Mouse (Mus musculus) heart, embryonic 13.5 days (tissue): Measurements from ENCODE around the gene Jade2. TPM values are rescaled to one million over a fixed set of nuclear protein-coding genes. Genes with fewer than 3 reads are reported as not detected.
"Not testable (repeated sequence)": the region's sequence is repeated elsewhere in the genome, so short reads cannot be mapped to it uniquely, and the experiment has no call there.

Experiments
- ATAC-seq: fragments of 200-750 bp; cut with Nextera tagmentation; 2 replicates; pipeline ENCODE4 v1.8.0; 2017; ENCODE audit warnings: moderate TSS enrichment; ENCODE audit not compliant: insufficient number of reproducible peaks, low FRiP score, low TSS enrichment; ENCODE audit errors: extremely low read depth
- H3K27ac ChIP-seq: fragments of 300-500 bp; sonication (generic); replicated peaks from 2 replicates; pipeline ENCODE4 v1.5.1; 2015; ENCODE audit warnings: moderate library complexity, mild to moderate bottlenecking, inconsistent platforms
- H3K27me3 ChIP-seq: fragments of 300-500 bp; sonication (generic); replicated peaks from 2 replicates; pipeline ENCODE4 v1.6.1; 2015; ENCODE audit warnings: mild to moderate bottlenecking, inconsistent platforms
- H3K36me3 ChIP-seq: fragments of 300-500 bp; sonication (generic); 2 replicates; pipeline ENCODE4 v1.6.1; 2015; ENCODE audit warnings: mild to moderate bottlenecking, inconsistent platforms
- H3K4me1 ChIP-seq: fragments of 300-500 bp; sonication (generic); 2 replicates; pipeline ENCODE4 v1.6.1; 2015; ENCODE audit warnings: inconsistent platforms
- H3K4me2 ChIP-seq: fragments of 300-500 bp; sonication (generic); 2 replicates; pipeline ENCODE4 v1.6.1; 2015; ENCODE audit warnings: inconsistent platforms, mild to moderate bottlenecking, moderate library complexity
- H3K4me3 ChIP-seq: fragments of 300-500 bp; sonication (generic); 2 replicates; pipeline ENCODE4 v1.5.1; 2015; ENCODE audit warnings: moderate library complexity, mild to moderate bottlenecking, inconsistent platforms
- H3K9ac ChIP-seq: fragments of 300-500 bp; sonication (generic); 2 replicates; pipeline ENCODE4 v1.6.1; 2015; ENCODE audit warnings: inconsistent platforms, mild to moderate bottlenecking, moderate library complexity
- H3K9me3 ChIP-seq: fragments of 300-500 bp; sonication (generic); 2 replicates; pipeline ENCODE4 v1.6.1; 2016; ENCODE audit warnings: inconsistent platforms
- WGBS: fragments of 180-500 bp; shearing (Covaris S2); methylation state at CpG from one replicate; pipeline ENCODE4 v1.1.7; 2015; ENCODE audit warnings: mixed read lengths; 5-methylcytosine and 5-hydroxymethylcytosine counted together
- polyA plus RNA-seq: library from polyadenylated mRNA; unstranded; fragments of >200 nt; fragmentation: Nextera tagmentation; extraction: Ambion mirVana; gene quantifications from 2 replicates; pipeline ENCODE4 v1.2.1, GENCODE M21; 2015

Jade2 gene
- polyA plus RNA-seq, 1 experiment from 2014 or later = 0.78 TPM

- H3K9ac ChIP-seq = no peak overlapping the region
- no peaks in the 10 kb centered on the region for H3K4me1 ChIP-seq
- no peak overlapping the region for H3K27ac ChIP-seq
- ATAC-seq = no peak
- no peaks in the 10 kb centered on the region for H3K36me3 ChIP-seq
- H3K4me3 ChIP-seq = no peak overlapping the region
- WGBS = 82% methylated on average over 4 of the region's 4 CpGs
- H3K27me3 ChIP-seq = no peaks in the 10 kb centered on the region
- H3K4me2 ChIP-seq = no peak overlapping the region
- no peaks in the 10 kb centered on the region for H3K9me3 ChIP-seq
Measured at GRCm38 (mm10) chr11:51811230-51811629, 46.2 kb downstream of the Jade2 start.

GRCm38 (mm10) chr11:51809632-51810224 is 47.7 kb downstream of the Jade2 start:
- 56% methylated on average over 6 of the region's 6 CpGs for WGBS
- no peaks in the 10 kb centered on the region for H3K36me3 ChIP-seq
- ATAC-seq = no peak
- H3K4me3 ChIP-seq = no peak overlapping the region
- H3K9me3 ChIP-seq = no peaks in the 10 kb centered on the region
- H3K4me2 ChIP-seq = no peak overlapping the region
- H3K27me3 ChIP-seq = no peaks in the 10 kb centered on the region
- H3K9ac ChIP-seq = no peak overlapping the region
- peaks cover 4% of the 10 kb centered on the region; the same call in 1 of the 2 replicates for H3K4me1 ChIP-seq
- no peak overlapping the region for H3K27ac ChIP-seq

GRCm38 (mm10) chr11:51807108-51807879 is 50.2 kb downstream of the Jade2 start:
- no peak overlapping the region for H3K27ac ChIP-seq
- no peak for ATAC-seq

GRCm38 (mm10) chr11:51805221-51805981 is 52.1 kb downstream of the Jade2 start:
- H3K27ac ChIP-seq = 0 out of 2 replicates have a peak overlapping the region, but pooled peaks have one; percentile 20
- 16% methylated on average over 17 of the region's 17 CpGs for WGBS
- no peaks in the 10 kb centered on the region for H3K36me3 ChIP-seq
- H3K9me3 ChIP-seq = no peaks in the 10 kb centered on the region
- H3K4me1 ChIP-seq = peaks cover 13% of the 10 kb centered on the region
- no peak for ATAC-seq
- peak overlapping the region; percentile 63 for H3K4me3 ChIP-seq
- H3K4me2 ChIP-seq = peak overlapping the region; percentile 80
- peak overlapping the region; percentile 75 for H3K9ac ChIP-seq
- H3K27me3 ChIP-seq = no peaks in the 10 kb centered on the region

More at GRCm38 (mm10) chr11:51807108-51807879, 50.2 kb downstream of the Jade2 start:
- WGBS = 49% methylated on average over 13 of the region's 13 CpGs
- no peak overlapping the region for H3K4me3 ChIP-seq
- H3K4me1 ChIP-seq = peaks cover 4% of the 10 kb centered on the region; the same call in 1 of the 2 replicates
- no peaks in the 10 kb centered on the region for H3K9me3 ChIP-seq
- no peak overlapping the region for H3K9ac ChIP-seq
- no peak overlapping the region for H3K4me2 ChIP-seq
- H3K27me3 ChIP-seq = no peaks in the 10 kb centered on the region
- no peaks in the 10 kb centered on the region for H3K36me3 ChIP-seq

GRCm38 (mm10) chr11:51800634-51801325 is 56.7 kb downstream of the Jade2 start:
- H3K9me3 ChIP-seq = no peaks in the 10 kb centered on the region
- H3K4me2 ChIP-seq = peak overlapping the region; percentile 59
- peak overlapping the region; percentile 18; the same call in 1 of the 2 replicates for H3K4me3 ChIP-seq
- H3K36me3 ChIP-seq = no peaks in the 10 kb centered on the region
- H3K27me3 ChIP-seq = no peaks in the 10 kb centered on the region
- no peak for ATAC-seq
- peak overlapping the region; percentile 89 for H3K27ac ChIP-seq
- H3K9ac ChIP-seq = peak overlapping the region; percentile 74
- 21% methylated on average over 8 of the region's 8 CpGs for WGBS
- H3K4me1 ChIP-seq = peaks cover 20% of the 10 kb centered on the region

- no peak for ATAC-seq
- H3K36me3 ChIP-seq = peaks cover 16% of the 10 kb centered on the region
Measured at GRCm38 (mm10) chr11:51796272-51796671, 61.2 kb downstream of the Jade2 start.

GRCm38 (mm10) chr11:51790662-51791061 is 66.8 kb downstream of the Jade2 start:
- Histone ChIP-seq H3K9me3 (peaks cover 3% of the 10 kb centered on the region; the same call in 1 of the 2 replicates), H3K27ac (no peak overlapping the region), H3K36me3 (peaks cover 69% of the 10 kb centered on the region), H3K9ac (no peak overlapping the region), H3K27me3 (no peaks in the 10 kb centered on the region), H3K4me1 (no peaks in the 10 kb centered on the region), H3K4me2 (no peak overlapping the region), H3K4me3 (no peak overlapping the region)
- no peak for ATAC-seq
- 94% methylated on average over 7 of the region's 7 CpGs for WGBS

More at GRCm38 (mm10) chr11:51796272-51796671, 61.2 kb downstream of the Jade2 start:
- no peak overlapping the region for H3K4me2 ChIP-seq
- H3K27me3 ChIP-seq = no peaks in the 10 kb centered on the region
- peaks cover 13% of the 10 kb centered on the region for H3K4me1 ChIP-seq
- H3K27ac ChIP-seq = no peak overlapping the region
- 51% methylated on average over 4 of the region's 4 CpGs for WGBS
- no peak overlapping the region for H3K9ac ChIP-seq
- no peaks in the 10 kb centered on the region for H3K9me3 ChIP-seq
- H3K4me3 ChIP-seq = no peak overlapping the region

- H3K4me2 ChIP-seq, H3K4me1 ChIP-seq, H3K27ac ChIP-seq, H3K9ac ChIP-seq, H3K4me3 ChIP-seq, H3K9me3 ChIP-seq, H3K27me3 ChIP-seq, ATAC-seq: not testable (repeated sequence)
- peaks cover 76% of the 10 kb centered on the region for H3K36me3 ChIP-seq
- 82% methylated on average over 4 of the region's 4 CpGs for WGBS
Measured at GRCm38 (mm10) chr11:51789735-51790134, 67.7 kb downstream of the Jade2 start.

GRCm38 (mm10) chr11:51785926-51786325 is 71.5 kb downstream of the Jade2 start:
- no peak overlapping the region for H3K4me3 ChIP-seq
- WGBS = 87% methylated on average over 6 of the region's 6 CpGs
- H3K9me3 ChIP-seq = peaks cover 3% of the 10 kb centered on the region; the same call in 1 of the 2 replicates
- ATAC-seq = no peak
- H3K27ac ChIP-seq = no peak overlapping the region
- no peak overlapping the region for H3K9ac ChIP-seq
- peaks cover 90% of the 10 kb centered on the region for H3K36me3 ChIP-seq
- peaks cover 5% of the 10 kb centered on the region; the same call in 1 of the 2 replicates for H3K4me1 ChIP-seq
- no peaks in the 10 kb centered on the region for H3K27me3 ChIP-seq
- H3K4me2 ChIP-seq = no peak overlapping the region

GRCm38 (mm10) chr11:51782721-51783120 is 74.7 kb downstream of the Jade2 start:
- peaks cover 5% of the 10 kb centered on the region; the same call in 1 of the 2 replicates for H3K4me1 ChIP-seq
- H3K9ac ChIP-seq = no peak overlapping the region
- H3K9me3 ChIP-seq = peaks cover 3% of the 10 kb centered on the region; the same call in 1 of the 2 replicates
- H3K4me3 ChIP-seq = no peak overlapping the region
- no peaks in the 10 kb centered on the region for H3K27me3 ChIP-seq
- ATAC-seq = no peak
- H3K36me3 ChIP-seq = peaks cover 73% of the 10 kb centered on the region
- no peak overlapping the region for H3K27ac ChIP-seq
- WGBS = 80% methylated on average over 6 of the region's 6 CpGs
- H3K4me2 ChIP-seq = no peak overlapping the region
